Mouse (Mus musculus): ENCODE measurements at regions not wholly inside any gene's neighbourhood (a gene's known extent, or its start where the extent isn't known, plus 50 kb on each side); places are given as distances from the start of the nearest gene placed in this dataset.
A peak's percentile ranks its signal among the peaks of the same experiment; 100 is the strongest.
"Not testable (repeated sequence)": the region's sequence is repeated elsewhere in the genome, so short reads cannot be mapped to it uniquely, and the experiment has no call there.

GRCm38 (mm10) chrX:151708055-151708670, 92.4 kb upstream of the Huwe1 start:
- peak; percentile 13 to 22 for DNase-seq
- intact Hi-C loops (cut with DNase I): not testable (repeated sequence)

Data from heart, postnatal 10 days (tissue).